In the genomic region with DNA sequence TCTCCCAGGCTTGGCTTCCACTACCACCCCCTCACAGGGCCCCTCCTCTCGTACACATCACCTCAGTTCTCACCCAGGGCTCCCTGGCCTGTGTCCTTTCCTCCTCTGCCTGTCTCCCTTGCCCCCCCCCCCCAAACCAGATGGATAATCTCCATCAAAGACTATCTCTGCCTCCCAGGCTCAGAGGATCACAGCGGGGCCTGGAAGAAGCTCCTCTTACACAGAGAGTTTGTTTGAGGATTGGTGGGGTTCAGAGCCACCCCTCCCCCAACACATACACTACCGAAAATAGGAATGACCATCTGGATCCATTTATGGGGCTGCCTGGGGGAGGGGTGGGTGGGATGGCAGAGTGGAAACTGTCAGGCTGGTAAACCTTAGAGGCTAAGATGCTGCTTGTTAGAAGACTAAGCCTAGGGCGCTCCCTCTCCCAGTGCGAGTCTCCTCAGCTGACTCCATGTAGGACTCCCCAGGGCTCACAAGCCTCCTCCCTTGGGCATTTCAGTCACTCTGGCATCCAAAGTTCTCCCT, we compare ENCODE assay signal across 9 mouse cellular contexts. TPM values are rescaled to one million over a fixed set of nuclear protein-coding genes. Genes with fewer than 3 reads are reported as not detected.
DNase-seq lines count a peak whose midpoint lies in the region; ATAC-seq lines count a peak whose summit lies in the region.
"Had no signal": no experiment of that assay in that cellular context is flagged by ENCODE, and none has a peak within 500 bp of the region (broad histone marks: within the 10 kb centered on the region; RNA-seq: fewer than 3 reads in every experiment).

No protein-coding gene starts in this region.

- peak overlapping the region; percentile 23; the same call in 1 of the 2 replicates for H3K9ac ChIP-seq in kidney, embryonic 16.5 days (replicated peaks; ENCODE audit: low read length)
- H3K9ac ChIP-seq in hindbrain, embryonic 12.5 days: 0 out of 2 replicates have a peak overlapping the region, but pooled peaks have one; percentile 41
- H3K9ac ChIP-seq in neural tube, embryonic 12.5 days: 0 out of 2 replicates have a peak overlapping the region, but pooled peaks have one; percentile 29
- H3K9ac ChIP-seq: hindbrain, embryonic 15.5 days had no signal

- WGBS in kidney, embryonic 16.5 days: 16% methylated on average over 5 of the region's 5 CpGs
- 9% methylated on average over 5 of the region's 5 CpGs for WGBS in embryonic facial prominence, embryonic 10.5 days
- WGBS in hindbrain, embryonic 12.5 days: 28% methylated on average over 5 of the region's 5 CpGs
- WGBS in neural tube, embryonic 12.5 days: 18% methylated on average over 5 of the region's 5 CpGs

- H3K27me3 ChIP-seq in kidney, embryonic 16.5 days (ENCODE audit: insufficient read depth, low read length): no peaks in the 10 kb centered on the region
- H3K27me3 ChIP-seq in embryonic facial prominence, embryonic 10.5 days (replicated peaks; ENCODE audit: low read depth, poor library complexity, severe bottlenecking): no peaks in the 10 kb centered on the region
- no peaks in the 10 kb centered on the region for H3K27me3 ChIP-seq in hindbrain, embryonic 12.5 days
- H3K27me3 ChIP-seq in neural tube, embryonic 12.5 days (replicated peaks): no peaks in the 10 kb centered on the region
- H3K27me3 ChIP-seq: hindbrain, embryonic 15.5 days had no signal

- H3K4me3 ChIP-seq in kidney, embryonic 16.5 days (ENCODE audit: low read length): no peak overlapping the region
- peak overlapping the region; percentile 44 for H3K4me3 ChIP-seq in embryonic facial prominence, embryonic 10.5 days
- H3K4me3 ChIP-seq in hindbrain, embryonic 12.5 days: no peak overlapping the region
- H3K4me3 ChIP-seq in neural tube, embryonic 12.5 days: no peak overlapping the region
- H3K4me3 ChIP-seq: hindbrain, embryonic 15.5 days had no signal

- H3K36me3 ChIP-seq in kidney, embryonic 16.5 days (ENCODE audit: insufficient read depth, low read length): no peaks in the 10 kb centered on the region
- no peaks in the 10 kb centered on the region for H3K36me3 ChIP-seq in embryonic facial prominence, embryonic 10.5 days (replicated peaks)
- H3K36me3 ChIP-seq in hindbrain, embryonic 12.5 days: no peaks in the 10 kb centered on the region
- no peaks in the 10 kb centered on the region for H3K36me3 ChIP-seq in neural tube, embryonic 12.5 days
- H3K36me3 ChIP-seq: hindbrain, embryonic 15.5 days had no signal

- no peak for ATAC-seq in kidney, embryonic 16.5 days (ENCODE audit: low FRiP score, low TSS enrichment)
- ATAC-seq in hindbrain, embryonic 12.5 days (ENCODE audit: low FRiP score): no peak
- no peak for ATAC-seq in neural tube, embryonic 12.5 days (ENCODE audit: low FRiP score, low read depth)

- no peak overlapping the region; the same call in 1 of the 2 replicates for H3K4me2 ChIP-seq in kidney, embryonic 16.5 days (replicated peaks; ENCODE audit: low read depth, low read length)
- H3K4me2 ChIP-seq in hindbrain, embryonic 12.5 days (replicated peaks): peak overlapping the region; percentile 5; the same call in 1 of the 2 replicates
- peak overlapping the region; percentile 31; the same call in 1 of the 2 replicates for H3K4me2 ChIP-seq in neural tube, embryonic 12.5 days (replicated peaks)
- H3K4me2 ChIP-seq: hindbrain, embryonic 15.5 days had no signal

- no peak for DNase-seq in kidney, adult 8-10 months
- peak; percentile 87 for DNase-seq in embryonic facial prominence, embryonic 10.5 days (ENCODE audit: low spot score)
- no peak for DNase-seq in ovary, postnatal 14 days (ENCODE audit: low spot score)
- DNase-seq in frontal cortex, postnatal 36 days (ENCODE audit: low spot score in 2 of 2): no peak
- DNase-seq in left cerebral cortex, adult 8-10 months (ENCODE audit: low spot score in 2 of 2): no peak

- peak overlapping the region; percentile 45; the same call in 1 of the 2 replicates for H3K27ac ChIP-seq in kidney, embryonic 16.5 days (ENCODE audit: low read length)
- H3K27ac ChIP-seq in embryonic facial prominence, embryonic 10.5 days (replicated peaks): peak overlapping the region; percentile 88
- peak overlapping the region; percentile 73 for H3K27ac ChIP-seq in hindbrain, embryonic 12.5 days
- H3K27ac ChIP-seq in neural tube, embryonic 12.5 days: peak overlapping the region; percentile 64
- H3K27ac ChIP-seq: hindbrain, embryonic 15.5 days had no signal

- H3K9me3 ChIP-seq in kidney, embryonic 16.5 days (ENCODE audit: low read length): no peaks in the 10 kb centered on the region
- H3K9me3 ChIP-seq in embryonic facial prominence, embryonic 10.5 days: no peaks in the 10 kb centered on the region
- H3K9me3 ChIP-seq in hindbrain, embryonic 12.5 days (replicated peaks): no peaks in the 10 kb centered on the region
- no peaks in the 10 kb centered on the region for H3K9me3 ChIP-seq in neural tube, embryonic 12.5 days
- H3K9me3 ChIP-seq: hindbrain, embryonic 15.5 days had no signal

- peaks cover 19% of the 10 kb centered on the region; the same call in 1 of the 2 replicates for H3K4me1 ChIP-seq in kidney, embryonic 16.5 days (ENCODE audit: insufficient read depth, low read length)
- H3K4me1 ChIP-seq in embryonic facial prominence, embryonic 10.5 days: peaks cover 46% of the 10 kb centered on the region
- peaks cover 16% of the 10 kb centered on the region for H3K4me1 ChIP-seq in hindbrain, embryonic 12.5 days
- peaks cover 16% of the 10 kb centered on the region for H3K4me1 ChIP-seq in neural tube, embryonic 12.5 days

RNA-seq across cellular contexts. Expression of gene Tmem222, which starts 4.4 kb away (rescaled TPM):
- 90.4 and 97.7 TPM in 2 replicates for polyA plus RNA-seq in kidney, embryonic 16.5 days (2015; fragmentation: Nextera tagmentation; extraction: Ambion mirVana)
- polyA plus RNA-seq in embryonic facial prominence, embryonic 10.5 days (2016; fragmentation: Nextera tagmentation; extraction: Ambion mirVana): 81.4 and 86.7 TPM in 2 replicates
- polyA plus RNA-seq in hindbrain, embryonic 12.5 days (2016; fragmentation: Nextera tagmentation; extraction: Ambion mirVana): 75.7 and 77.7 TPM in 2 replicates
- 82.0 and 84.2 TPM in 2 replicates for polyA plus RNA-seq in neural tube, embryonic 12.5 days (2016; fragmentation: Nextera tagmentation; extraction: Ambion mirVana)
- 10 to 100 TPM; 84.3 to 91.2 (median 87.4) TPM for total RNA-seq in left cerebral cortex, adult 8-10 months (2022)

RNA-seq across cellular contexts. Expression of gene Sytl1, which starts 19.1 kb away (rescaled TPM):
- polyA plus RNA-seq in kidney, embryonic 16.5 days (2015; fragmentation: Nextera tagmentation; extraction: Ambion mirVana): 1.1 and 1.5 TPM in 2 replicates
- polyA plus RNA-seq in embryonic facial prominence, embryonic 10.5 days (2016; fragmentation: Nextera tagmentation; extraction: Ambion mirVana): 1.3 and 1.6 TPM in 2 replicates
- 0.67 and 1.2 TPM in 2 replicates for polyA plus RNA-seq in hindbrain, embryonic 12.5 days (2016; fragmentation: Nextera tagmentation; extraction: Ambion mirVana)
- polyA plus RNA-seq in neural tube, embryonic 12.5 days (2016; fragmentation: Nextera tagmentation; extraction: Ambion mirVana): 0.66 and 0.73 TPM in 2 replicates
- 1 to 10 TPM; 3.4 to 5.3 (median 4.1) TPM for total RNA-seq in left cerebral cortex, adult 8-10 months (2022)

RNA-seq across cellular contexts. Expression of gene Map3k6, which starts 41.4 kb away (rescaled TPM):
- 3.8 TPM in 2 replicates for polyA plus RNA-seq in kidney, embryonic 16.5 days (2015; fragmentation: Nextera tagmentation; extraction: Ambion mirVana)
- polyA plus RNA-seq in embryonic facial prominence, embryonic 10.5 days (2016; fragmentation: Nextera tagmentation; extraction: Ambion mirVana): 1.7 and 1.8 TPM in 2 replicates
- 1.9 and 2.3 TPM in 2 replicates for polyA plus RNA-seq in hindbrain, embryonic 12.5 days (2016; fragmentation: Nextera tagmentation; extraction: Ambion mirVana)
- polyA plus RNA-seq in neural tube, embryonic 12.5 days (2016; fragmentation: Nextera tagmentation; extraction: Ambion mirVana): 2.1 and 3.2 TPM in 2 replicates
- total RNA-seq in left cerebral cortex, adult 8-10 months (2022): 1 to 10 TPM; 3.6 to 6.6 (median 5.8) TPM
